Mouse (Mus musculus) liver, postnatal 0 days (tissue): Measurements from ENCODE around the gene Plch2. TPM values are rescaled to one million over a fixed set of nuclear protein-coding genes. Genes with fewer than 3 reads are reported as not detected.

ENCODE experiments used
- ATAC-seq: fragments of 200-750 bp; cut with Nextera tagmentation; 2 replicates; pipeline ENCODE4 v1.8.0; 2017; ENCODE audit warnings: mild to moderate bottlenecking, moderate library complexity
- DNase-seq: peaks from one replicate; pipeline ENCODE4 v3.0.0-alpha.2; 2016
- H3K27ac ChIP-seq: fragments of 300-500 bp; sonication (generic); 2 replicates; pipeline ENCODE4 v1.5.1; 2014; ENCODE audit warnings: antibody characterized with exemption, moderate library complexity, mild to moderate bottlenecking, low read depth
- H3K27me3 ChIP-seq: fragments of 300-500 bp; sonication (generic); 2 replicates; pipeline ENCODE4 v1.6.1; 2014; ENCODE audit warnings: low read length, control low read depth, mixed read lengths; ENCODE audit not compliant: insufficient read depth
- H3K36me3 ChIP-seq: fragments of 300-500 bp; sonication (generic); replicated peaks from 2 replicates; pipeline ENCODE4 v1.6.1; 2014; ENCODE audit warnings: mild to moderate bottlenecking, control low read depth, low read length, moderate library complexity, mixed read lengths; ENCODE audit not compliant: insufficient read depth
- H3K4me1 ChIP-seq: fragments of 300-500 bp; sonication (generic); 2 replicates; pipeline ENCODE4 v1.6.1; 2014; ENCODE audit warnings: antibody characterized with exemption, mild to moderate bottlenecking, control low read depth; ENCODE audit not compliant: insufficient read depth
- H3K4me2 ChIP-seq: fragments of 300-500 bp; sonication (generic); 2 replicates; pipeline ENCODE4 v1.6.1; 2014; ENCODE audit warnings: low read depth, mild to moderate bottlenecking, low read length, moderate library complexity, mixed read lengths
- H3K4me3 ChIP-seq: fragments of 300-500 bp; sonication (generic); 2 replicates; pipeline ENCODE4 v1.5.1; 2014; ENCODE audit warnings: low read depth, low read length
- H3K9ac ChIP-seq: fragments of 300-500 bp; sonication (generic); replicated peaks from 2 replicates; pipeline ENCODE4 v1.6.1; 2014; ENCODE audit warnings: mild to moderate bottlenecking, moderate library complexity
- H3K9me3 ChIP-seq: fragments of 300-500 bp; sonication (generic); 2 replicates; pipeline ENCODE4 v1.6.1; 2016; ENCODE audit warnings: mild to moderate bottlenecking, control low read depth, low read length, mixed read lengths
- CTCF ChIP-seq: sonication (generic); IDR thresholded peaks from 2 replicates; pipeline ENCODE4 v1.5.1; 2016; ENCODE audit warnings: antibody characterized with exemption, low read depth
- EP300 ChIP-seq: IDR thresholded peaks from 2 replicates; pipeline ENCODE4 v1.6.1; 2016; ENCODE audit warnings: antibody characterized with exemption, low read depth, mild to moderate bottlenecking
- WGBS: fragments of 180-500 bp; shearing (Covaris S2); extraction: QIAGEN DNeasy Blood & Tissue Kit; methylation state at CpG from one replicate; pipeline ENCODE4 v1.1.7; 2014; ENCODE audit not compliant: insufficient replicate concordance; 5-methylcytosine and 5-hydroxymethylcytosine counted together
- polyA plus RNA-seq: library from polyadenylated mRNA; unstranded; fragments of >200 nt; fragmentation: Nextera tagmentation; extraction: Ambion mirVana; gene quantifications from 2 replicates; pipeline ENCODE4 v1.2.1, GENCODE M21; 2015

The Plch2 gene
- polyA plus RNA-seq, 1 experiment from 2014 or later = not detected

DNA sequence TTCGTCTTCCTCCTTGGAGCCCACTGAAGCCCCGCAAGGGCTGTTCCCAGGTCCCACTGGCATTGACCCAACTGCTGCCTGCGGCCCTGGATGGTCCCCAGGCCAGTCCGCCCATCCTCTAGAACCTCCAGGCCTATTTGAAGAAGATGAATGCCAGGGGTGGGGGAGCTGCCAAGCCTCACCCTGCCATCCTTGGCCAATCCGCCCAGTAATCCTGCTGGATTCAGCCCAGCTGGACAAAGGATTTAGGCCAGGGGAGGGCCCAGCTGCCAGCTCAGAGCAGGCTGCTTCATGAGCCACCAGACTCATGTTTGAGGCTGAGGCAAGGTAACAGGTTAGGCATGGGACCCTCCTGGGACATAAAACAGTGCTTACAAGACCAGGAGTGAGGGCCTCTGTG is 45.7 kb downstream of the Plch2 start:
- H3K9ac ChIP-seq = no peak overlapping the region
- 82% methylated on average over 5 of the region's 5 CpGs for WGBS
- no peak for DNase-seq
- no peak for ATAC-seq
- no peak overlapping the region for H3K4me3 ChIP-seq
- H3K27me3 ChIP-seq = no peaks in the 10 kb centered on the region
- H3K4me2 ChIP-seq = no peak overlapping the region
- no peaks in the 10 kb centered on the region for H3K36me3 ChIP-seq
- no peaks in the 10 kb centered on the region for H3K9me3 ChIP-seq
- no peak for TF ChIP-seq EP300
- TF ChIP-seq CTCF = no peak
- H3K27ac ChIP-seq = no peak overlapping the region
- H3K4me1 ChIP-seq = 0 out of 2 replicates have a peak, but pooled peaks cover 2% of the 10 kb centered on the region

DNA sequence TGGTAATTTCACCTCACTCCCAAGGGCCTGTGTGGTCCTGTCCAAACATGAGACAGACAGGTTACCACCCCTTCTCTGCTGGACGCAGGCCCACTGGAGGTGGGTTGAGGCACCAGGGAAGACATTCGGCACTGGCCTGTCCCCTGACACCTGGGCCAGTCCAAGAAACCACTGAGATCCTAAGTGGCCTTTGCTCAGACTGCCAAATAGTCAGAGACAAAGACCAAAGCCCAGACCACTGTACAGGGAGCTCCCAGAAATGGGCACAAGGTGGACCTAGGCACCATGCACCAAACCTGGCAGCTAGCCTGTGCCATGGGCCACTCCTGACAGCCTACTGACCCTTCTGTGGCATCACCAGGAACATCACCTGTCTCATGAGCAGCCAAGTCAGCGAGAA is 47.4 kb downstream of the Plch2 start:
- Histone ChIP-seq H3K4me2 (no peak overlapping the region), H3K9me3 (no peaks in the 10 kb centered on the region), H3K4me3 (no peak overlapping the region), H3K36me3 (no peaks in the 10 kb centered on the region), H3K9ac (no peak overlapping the region), H3K27ac (no peak overlapping the region), H3K27me3 (no peaks in the 10 kb centered on the region), H3K4me1 (no peaks in the 10 kb centered on the region)
- ATAC-seq (no peak), DNase-seq (no peak)
- no peak for TF ChIP-seq CTCF
- no peak for TF ChIP-seq EP300
- WGBS = 43% methylated on average over 3 of the region's 3 CpGs

DNA sequence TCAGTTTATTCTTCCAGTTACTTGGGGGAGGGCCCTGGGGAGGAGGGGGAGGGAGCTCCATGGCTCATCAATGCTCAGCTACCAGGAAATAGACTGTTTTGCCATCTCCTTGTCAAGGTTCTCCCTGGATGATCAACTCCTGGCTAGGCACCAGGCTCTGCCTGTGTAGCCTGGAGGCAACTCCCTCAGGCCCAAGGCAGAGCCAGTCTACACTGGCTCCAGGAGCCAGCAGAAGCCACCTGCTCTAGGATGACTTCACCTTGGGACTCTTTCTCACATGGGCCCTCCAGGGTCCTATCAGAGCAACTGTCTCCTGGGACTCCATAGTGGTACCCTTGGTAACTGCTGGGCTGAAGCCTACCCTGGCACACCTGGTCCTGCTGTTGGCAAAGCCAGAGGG is 48.5 kb downstream of the Plch2 start:
- no peak for ATAC-seq
- no peak overlapping the region for H3K4me3 ChIP-seq
- DNase-seq = no peak

DNA sequence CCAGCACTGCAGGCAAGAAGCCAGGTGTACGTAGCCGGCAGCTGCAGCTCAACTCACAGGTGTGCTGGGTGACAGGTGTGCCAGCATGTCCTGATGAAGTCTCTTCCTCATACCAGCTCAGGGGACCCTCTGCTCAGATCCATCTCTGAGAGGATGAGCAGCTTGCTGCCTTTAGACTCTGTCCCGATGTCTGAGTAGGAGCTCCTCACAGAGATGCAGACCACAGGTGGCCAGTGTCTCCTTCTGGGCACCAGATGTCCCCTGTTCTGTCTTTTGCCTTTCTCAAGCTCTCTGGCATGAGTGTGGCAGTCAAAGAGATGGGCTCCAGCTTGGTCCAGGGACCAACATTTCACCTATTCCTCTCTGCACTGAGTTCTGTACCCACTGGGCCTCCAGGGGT is 48.9 kb downstream of the Plch2 start:
- Histone ChIP-seq H3K4me3 (no peak overlapping the region), H3K27me3 (no peaks in the 10 kb centered on the region), H3K4me2 (no peak overlapping the region), H3K9me3 (no peaks in the 10 kb centered on the region), H3K4me1 (no peaks in the 10 kb centered on the region), H3K9ac (no peak overlapping the region), H3K27ac (no peak overlapping the region), H3K36me3 (no peaks in the 10 kb centered on the region)
- no peak for DNase-seq
- TF ChIP-seq CTCF (no peak), EP300 (no peak)
- 69% methylated on average over 3 of the region's 3 CpGs for WGBS
- ATAC-seq = no peak

More for the DNA sequence above, 48.5 kb downstream of the Plch2 start:
- Histone ChIP-seq H3K9ac (no peak overlapping the region), H3K36me3 (no peaks in the 10 kb centered on the region), H3K27me3 (no peaks in the 10 kb centered on the region), H3K27ac (no peak overlapping the region), H3K4me2 (no peak overlapping the region), H3K9me3 (no peaks in the 10 kb centered on the region), H3K4me1 (no peaks in the 10 kb centered on the region)
- TF ChIP-seq EP300 = no peak

DNA sequence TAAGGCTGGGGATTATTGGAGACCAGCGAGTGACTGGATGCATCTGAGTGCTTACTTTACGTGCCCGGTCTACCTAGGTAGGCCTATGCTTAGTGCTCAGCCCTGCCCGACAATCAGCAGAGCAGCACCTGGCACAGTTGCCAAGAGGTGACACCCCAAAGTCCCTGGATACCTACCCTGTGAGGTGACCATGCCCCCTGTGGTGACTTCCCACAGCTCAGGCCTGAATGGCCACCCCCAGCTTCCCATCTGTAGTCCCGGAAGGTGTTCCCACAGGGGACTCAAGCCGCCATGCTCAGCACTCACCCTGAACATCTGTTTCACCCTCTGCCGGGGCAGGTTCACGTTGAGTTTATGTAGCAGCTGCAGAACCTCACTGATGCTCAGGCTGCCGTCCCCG is 50.3 kb downstream of the Plch2 start:
- no peak for TF ChIP-seq CTCF
- TF ChIP-seq EP300 = no peak
- no peak for ATAC-seq
- Histone ChIP-seq H3K36me3 (no peaks in the 10 kb centered on the region), H3K27me3 (no peaks in the 10 kb centered on the region), H3K27ac (no peak overlapping the region), H3K9me3 (no peaks in the 10 kb centered on the region), H3K9ac (no peak overlapping the region), H3K4me1 (no peaks in the 10 kb centered on the region), H3K4me3 (no peak overlapping the region), H3K4me2 (no peak overlapping the region)
- DNase-seq = no peak
- WGBS = 64% methylated on average over 10 of the region's 10 CpGs

DNA sequence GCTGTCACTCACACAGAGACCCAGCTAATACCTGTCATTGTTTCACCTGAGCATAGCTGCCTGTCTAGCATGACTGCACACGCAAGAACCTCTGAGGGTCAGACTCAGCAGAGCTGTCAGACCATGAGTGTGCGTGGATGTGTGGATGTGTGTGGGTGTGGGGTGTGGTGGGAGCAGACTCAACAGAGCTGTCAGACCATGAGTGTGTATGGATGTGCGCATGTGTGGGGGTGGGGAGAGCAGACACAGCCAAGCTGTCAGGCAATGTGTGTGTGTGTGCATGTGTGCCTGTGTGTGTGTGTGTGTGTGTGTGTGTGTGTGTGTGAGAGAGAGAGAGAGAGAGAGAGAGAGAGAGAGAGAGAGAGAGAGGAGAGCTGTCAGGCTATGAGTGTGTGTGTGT is 51.3 kb downstream of the Plch2 start:
- ATAC-seq = no peak
- H3K27me3 ChIP-seq = no peaks in the 10 kb centered on the region
- DNase-seq = no peak
- WGBS = 87% methylated on average over 3 of the region's 3 CpGs
- H3K36me3 ChIP-seq = no peaks in the 10 kb centered on the region
- no peak overlapping the region for H3K27ac ChIP-seq
- H3K4me2 ChIP-seq = no peak overlapping the region
- no peaks in the 10 kb centered on the region for H3K4me1 ChIP-seq
- no peak for TF ChIP-seq EP300
- no peak for TF ChIP-seq CTCF
- H3K9ac ChIP-seq = no peak overlapping the region
- no peak overlapping the region for H3K4me3 ChIP-seq
- H3K9me3 ChIP-seq = no peaks in the 10 kb centered on the region

DNA sequence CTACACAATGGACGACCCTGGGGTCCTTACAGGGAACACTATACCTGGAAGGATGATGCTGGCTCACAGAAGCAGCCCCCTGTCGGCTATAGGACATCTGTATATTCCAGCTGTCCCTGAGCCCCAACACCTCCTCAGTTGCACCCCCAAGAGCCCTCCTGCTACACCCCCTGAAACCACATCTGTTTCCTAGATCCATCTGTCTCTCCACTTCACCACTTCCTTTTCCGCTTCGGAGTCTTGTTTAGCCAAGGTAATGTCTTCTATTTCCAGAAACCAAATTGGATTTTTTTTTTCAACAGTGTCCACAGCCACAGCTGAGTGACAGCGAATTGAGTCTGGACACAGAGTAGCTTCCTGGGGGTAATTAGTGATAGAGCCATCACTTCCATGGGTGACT is 57.2 kb downstream of the Plch2 start:
- Histone ChIP-seq H3K4me3 (no peak overlapping the region), H3K9me3 (no peaks in the 10 kb centered on the region), H3K4me1 (no peaks in the 10 kb centered on the region), H3K36me3 (no peaks in the 10 kb centered on the region), H3K27me3 (no peaks in the 10 kb centered on the region), H3K9ac (no peak overlapping the region), H3K4me2 (no peak overlapping the region), H3K27ac (no peak overlapping the region)
- ATAC-seq (no peak), DNase-seq (no peak)
- WGBS = 41% methylated on average over 5 of the region's 5 CpGs
- TF ChIP-seq EP300 (no peak), CTCF (no peak)
